Mouse (Mus musculus) midbrain, embryonic 12.5 days (tissue): ENCODE data around the gene Lgals9. TPM values are rescaled to one million over a fixed set of nuclear protein-coding genes. Genes with fewer than 3 reads are reported as not detected.

Experiments
- ATAC-seq: fragments of 200-750 bp; cut with Nextera tagmentation; 2 replicates; pipeline ENCODE4 v1.8.0; 2017; ENCODE audit warnings: low read depth, moderate TSS enrichment, moderate library complexity; ENCODE audit not compliant: low FRiP score
- H3K27ac ChIP-seq: fragments of 300-500 bp; sonication (generic); replicated peaks from 2 replicates; pipeline ENCODE4 v1.5.1; 2016; ENCODE audit warnings: mild to moderate bottlenecking
- H3K27me3 ChIP-seq: fragments of 300-500 bp; sonication (generic); 2 replicates; pipeline ENCODE4 v1.6.1; 2016; ENCODE audit warnings: mild to moderate bottlenecking
- H3K36me3 ChIP-seq: fragments of 300-500 bp; sonication (generic); 2 replicates; pipeline ENCODE4 v1.6.1; 2016
- H3K4me1 ChIP-seq: fragments of 300-500 bp; sonication (generic); 2 replicates; pipeline ENCODE4 v1.6.1; 2016
- H3K4me2 ChIP-seq: fragments of 300-500 bp; sonication (generic); replicated peaks from 2 replicates; pipeline ENCODE4 v1.6.1; 2016; ENCODE audit warnings: mild to moderate bottlenecking, moderate library complexity
- H3K4me3 ChIP-seq: fragments of 300-500 bp; sonication (generic); 2 replicates; pipeline ENCODE4 v1.5.1; 2016; ENCODE audit warnings: mild to moderate bottlenecking
- H3K9ac ChIP-seq: fragments of 300-500 bp; sonication (generic); replicated peaks from 2 replicates; pipeline ENCODE4 v1.6.1; 2016; ENCODE audit warnings: mild to moderate bottlenecking, moderate library complexity
- H3K9me3 ChIP-seq: fragments of 300-500 bp; sonication (generic); 2 replicates; pipeline ENCODE4 v1.6.1; 2016; ENCODE audit warnings: mild to moderate bottlenecking
- WGBS: fragments of 180-500 bp; shearing (Covaris S2); methylation state at CpG from one replicate; pipeline ENCODE4 v1.1.7; 2016; 5-methylcytosine and 5-hydroxymethylcytosine counted together
- polyA plus RNA-seq: library from polyadenylated mRNA; unstranded; fragments of >200 nt; fragmentation: Nextera tagmentation; extraction: Ambion mirVana; gene quantifications from 2 replicates; pipeline ENCODE4 v1.2.1, GENCODE M21; 2016

Gene Lgals9
- polyA plus RNA-seq, 1 experiment from 2014 or later, result 8.2 TPM

DNA sequence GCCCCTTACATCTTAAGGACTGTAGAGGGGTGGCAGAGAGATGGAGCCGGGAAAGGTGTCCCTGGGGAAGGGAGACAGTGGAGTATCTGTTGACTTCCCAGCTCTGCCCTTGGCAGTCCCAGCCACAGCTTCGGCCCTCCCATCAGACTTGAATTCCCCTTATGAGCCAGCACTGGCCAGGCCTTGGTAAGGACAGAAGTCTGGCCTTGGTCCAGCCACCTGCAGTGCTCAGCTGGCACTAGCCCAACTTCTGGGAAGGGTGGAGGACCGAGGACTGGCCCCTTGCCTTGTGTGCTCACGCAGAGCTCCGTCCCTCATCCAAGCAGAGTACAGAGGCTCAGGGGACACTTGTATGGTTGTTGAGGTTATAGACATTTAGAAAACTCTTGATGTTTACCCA is 55.4 kb downstream of the Lgals9 start:
- no peak overlapping the region for H3K27ac ChIP-seq
- H3K4me1 ChIP-seq, result peaks cover 13% of the 10 kb centered on the region
- peaks cover 32% of the 10 kb centered on the region for H3K27me3 ChIP-seq
- H3K4me2 ChIP-seq, result no peak overlapping the region
- WGBS, result 89% methylated on average over 5 of the region's 5 CpGs
- ATAC-seq, result no peak
- no peak overlapping the region for H3K9ac ChIP-seq
- no peak overlapping the region for H3K4me3 ChIP-seq
- H3K36me3 ChIP-seq, result no peaks in the 10 kb centered on the region
- H3K9me3 ChIP-seq, result no peaks in the 10 kb centered on the region

DNA sequence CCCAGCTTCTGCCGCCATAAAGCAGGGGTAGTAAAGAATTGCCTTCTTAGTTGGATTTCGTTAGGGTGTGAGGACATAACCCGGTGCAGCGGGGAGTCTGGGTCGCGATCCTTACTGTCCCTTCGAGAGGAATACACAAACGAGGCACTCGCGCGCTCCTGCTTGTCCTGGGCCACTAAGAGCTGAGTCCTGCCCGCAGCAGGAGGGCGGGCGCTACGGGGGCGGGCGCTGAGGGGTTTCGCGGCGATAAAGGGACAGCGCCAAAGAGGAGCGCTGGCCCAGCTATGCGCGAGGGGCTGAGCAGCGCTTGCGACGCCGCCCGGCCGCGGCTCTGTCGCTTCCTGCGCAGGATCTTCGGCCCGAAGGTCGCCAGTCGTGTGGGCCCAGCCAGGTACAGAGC is 59.8 kb downstream of the Lgals9 start:
- Histone ChIP-seq H3K27me3 (peaks cover 46% of the 10 kb centered on the region), H3K4me2 (peak overlapping the region; percentile 64), H3K36me3 (no peaks in the 10 kb centered on the region), H3K4me1 (peaks cover 13% of the 10 kb centered on the region), H3K9me3 (no peaks in the 10 kb centered on the region), H3K4me3 (peak overlapping the region; percentile 40), H3K9ac (peak overlapping the region; percentile 46), H3K27ac (no peak overlapping the region)
- under 1% methylated on average over 36 of the region's 37 CpGs for WGBS
- no peak for ATAC-seq

DNA sequence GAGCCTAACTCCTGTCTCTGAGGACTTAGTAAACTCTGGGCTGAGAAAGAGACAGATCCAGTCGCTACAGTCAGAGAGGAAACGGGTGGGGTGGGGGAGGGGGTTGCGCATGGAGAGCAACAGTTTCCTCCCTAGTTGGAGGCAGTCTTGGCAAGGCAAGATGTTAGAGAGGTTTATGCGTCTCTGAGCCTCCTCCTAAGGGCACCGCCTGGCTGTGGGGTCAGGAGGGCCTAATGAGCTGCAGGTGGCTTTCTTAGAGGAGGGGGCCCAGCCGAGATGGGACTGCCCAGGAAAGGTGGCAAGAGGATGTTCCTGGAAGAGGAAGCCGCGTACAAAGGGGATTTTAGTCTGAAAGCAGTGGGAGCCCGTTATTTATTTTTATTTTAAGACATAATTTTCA is 60.6 kb downstream of the Lgals9 start:
- Histone ChIP-seq H3K36me3 (no peaks in the 10 kb centered on the region), H3K27ac (no peak overlapping the region), H3K27me3 (peaks cover 46% of the 10 kb centered on the region), H3K4me2 (no peak overlapping the region), H3K9me3 (no peaks in the 10 kb centered on the region), H3K4me3 (no peak overlapping the region), H3K4me1 (peaks cover 13% of the 10 kb centered on the region), H3K9ac (no peak overlapping the region)
- no peak for ATAC-seq
- WGBS, result 10% methylated on average over 9 of the region's 9 CpGs

DNA sequence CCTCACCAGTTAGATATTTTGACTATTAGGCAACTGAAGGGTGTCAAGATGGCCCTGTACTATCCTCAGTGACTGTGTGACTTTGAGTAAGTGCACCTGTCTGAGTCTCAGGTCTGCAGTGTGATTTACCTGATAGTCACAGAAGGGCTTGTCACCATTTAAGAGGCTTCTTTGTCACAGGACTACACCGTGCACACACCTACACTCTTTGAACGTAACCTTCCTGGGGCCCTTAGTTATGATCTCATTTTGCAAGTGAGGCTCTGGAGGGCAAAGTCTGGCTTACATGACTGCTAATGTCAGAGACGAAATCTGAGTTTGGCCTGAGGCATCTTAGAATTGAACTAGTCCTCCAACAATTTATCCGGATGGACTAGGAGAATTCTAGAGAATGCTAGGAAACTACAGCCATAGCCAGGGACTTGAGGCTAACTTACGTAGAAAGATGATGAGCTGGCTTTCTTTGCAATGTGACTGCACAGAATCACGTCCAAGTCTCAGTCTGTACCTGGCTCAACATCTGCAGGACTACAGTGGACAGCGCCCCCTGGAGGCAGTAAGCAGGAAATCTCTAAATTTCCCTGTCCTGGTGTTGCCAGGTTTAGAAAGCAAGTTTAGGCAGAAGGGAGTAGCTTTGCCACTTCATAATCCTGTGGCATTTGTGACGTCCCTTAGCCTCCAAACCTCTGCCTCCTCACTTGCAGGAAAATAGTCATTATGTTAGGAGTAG is 61.9 kb downstream of the Lgals9 start:
- peaks cover 13% of the 10 kb centered on the region for H3K4me1 ChIP-seq
- peaks cover 42% of the 10 kb centered on the region for H3K27me3 ChIP-seq
- H3K9ac ChIP-seq, result no peak overlapping the region
- WGBS, result 39% methylated on average over 8 of the region's 8 CpGs
- H3K4me2 ChIP-seq, result no peak overlapping the region
- no peak for ATAC-seq
- no peaks in the 10 kb centered on the region for H3K36me3 ChIP-seq
- H3K4me3 ChIP-seq, result no peak overlapping the region
- H3K9me3 ChIP-seq, result no peaks in the 10 kb centered on the region
- no peak overlapping the region for H3K27ac ChIP-seq

DNA sequence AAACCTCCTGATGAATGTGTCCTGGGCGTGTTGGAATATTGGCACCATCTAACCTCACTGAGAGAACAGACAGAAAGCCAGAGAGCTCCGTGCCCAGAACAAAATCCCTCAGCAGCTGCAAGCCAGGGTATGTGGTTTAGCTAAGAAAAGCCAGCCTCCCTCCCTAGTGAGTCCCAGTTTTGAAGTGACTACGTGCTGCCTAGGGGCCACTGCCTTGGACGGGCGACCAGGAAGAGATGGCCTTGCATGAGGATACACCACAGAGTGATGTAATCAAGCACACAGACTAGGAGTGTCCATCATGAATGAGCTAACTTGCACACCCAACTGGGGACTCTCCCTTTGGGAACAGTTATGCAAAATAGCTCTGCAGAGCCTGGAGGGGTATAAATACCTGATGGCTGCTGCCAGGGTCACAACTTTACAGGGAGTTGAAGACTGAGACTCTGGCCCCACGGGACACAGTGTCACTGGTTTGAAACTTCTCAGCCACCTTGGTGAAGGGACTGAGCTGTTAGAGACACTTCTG is 64.3 kb downstream of the Lgals9 start, which contains the start of gene Nos2:
TSS of gene Nos2 (plus strand) at position 377 of the 529 bp plus-strand sequence.
- Histone ChIP-seq H3K9me3 (no peaks in the 10 kb centered on the region), H3K27ac (no peak within 1 kb of the TSS), H3K9ac (no peak within 1 kb of the TSS), H3K4me2 (no peak within 1 kb of the TSS), H3K36me3 (no peaks in the 10 kb centered on the region), H3K27me3 (peaks cover 25% of the 10 kb centered on the region), H3K4me3 (no peak within 1 kb of the TSS), H3K4me1 (peaks cover 11% of the 10 kb centered on the region)
- 61% methylated on average over 6 of the region's 6 CpGs for WGBS
- ATAC-seq, result no peak

DNA sequence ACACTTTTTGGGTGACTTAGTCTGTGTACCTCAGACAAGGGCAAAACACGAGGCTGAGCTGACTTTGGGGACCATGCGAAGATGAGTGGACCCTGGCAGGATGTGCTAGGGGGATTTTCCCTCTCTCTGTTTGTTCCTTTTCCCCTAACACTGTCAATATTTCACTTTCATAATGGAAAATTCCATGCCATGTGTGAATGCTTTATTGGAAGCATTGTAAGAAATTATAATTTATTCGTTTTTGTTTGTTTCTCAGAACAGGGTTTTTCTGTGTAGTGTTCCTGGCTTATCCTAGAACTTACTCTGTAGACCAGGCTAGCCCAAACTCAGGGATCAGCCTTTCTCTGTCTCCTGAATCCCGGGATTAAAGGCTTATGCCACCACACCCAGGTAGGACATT is 65.0 kb downstream of the Lgals9 start:
- Histone ChIP-seq H3K9me3 (no peaks in the 10 kb centered on the region), H3K27ac (no peak overlapping the region), H3K9ac (no peak overlapping the region), H3K36me3 (no peaks in the 10 kb centered on the region), H3K27me3 (peaks cover 18% of the 10 kb centered on the region), H3K4me3 (no peak overlapping the region), H3K4me1 (peaks cover 4% of the 10 kb centered on the region; the same call in 1 of the 2 replicates), H3K4me2 (no peak overlapping the region)
- ATAC-seq, result no peak
- 70% methylated on average over 4 of the region's 4 CpGs for WGBS

DNA sequence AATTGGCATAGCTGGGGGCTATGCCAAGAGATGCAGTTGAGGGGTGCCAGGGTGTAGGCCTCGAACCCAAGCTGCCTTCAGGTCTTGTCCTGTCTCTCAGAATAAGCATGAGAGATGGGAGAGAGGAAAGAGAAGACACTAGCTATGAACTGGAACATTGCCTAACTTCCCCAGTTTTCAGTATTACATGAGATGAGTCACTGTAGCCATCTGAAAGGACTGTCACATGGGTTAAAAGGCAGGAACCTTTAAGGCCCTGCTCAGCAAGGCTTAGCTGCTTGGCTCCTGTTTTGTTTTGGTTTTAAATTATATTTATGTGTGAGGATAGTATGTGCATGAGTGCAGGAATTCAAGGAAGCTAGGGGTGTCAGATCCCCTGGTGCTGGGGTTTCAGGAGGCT is 68.3 kb downstream of the Lgals9 start:
- WGBS, result 95% methylated on average over 1 of the region's 1 CpGs
- H3K4me3 ChIP-seq, result no peak overlapping the region
- no peak overlapping the region for H3K27ac ChIP-seq
- no peak for ATAC-seq
- no peaks in the 10 kb centered on the region for H3K4me1 ChIP-seq
- no peaks in the 10 kb centered on the region for H3K9me3 ChIP-seq
- no peak overlapping the region for H3K4me2 ChIP-seq
- no peaks in the 10 kb centered on the region for H3K36me3 ChIP-seq
- no peaks in the 10 kb centered on the region for H3K27me3 ChIP-seq
- no peak overlapping the region for H3K9ac ChIP-seq

DNA sequence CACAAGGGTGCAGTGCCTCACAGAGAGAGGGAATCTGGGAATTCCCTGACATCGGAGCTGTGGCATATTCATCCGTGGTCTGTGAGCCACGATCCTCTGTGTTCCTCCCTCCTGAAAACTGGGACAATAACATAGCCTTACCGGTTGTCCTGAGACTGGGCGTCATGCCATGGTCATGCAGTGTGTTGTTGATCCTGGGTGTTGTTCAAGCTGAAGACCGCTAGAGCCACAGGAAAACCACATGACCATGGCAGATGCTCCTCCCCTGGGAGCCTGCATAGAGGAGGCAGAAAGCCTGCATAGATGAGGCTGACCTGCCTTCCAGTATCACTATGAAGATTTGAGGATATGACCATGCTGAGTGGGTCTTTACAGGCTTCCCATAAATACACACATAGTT is 69.3 kb downstream of the Lgals9 start:
- no peak overlapping the region for H3K4me2 ChIP-seq
- H3K36me3 ChIP-seq, result no peaks in the 10 kb centered on the region
- no peak overlapping the region for H3K9ac ChIP-seq
- no peak overlapping the region for H3K4me3 ChIP-seq
- no peak for ATAC-seq
- H3K4me1 ChIP-seq, result no peaks in the 10 kb centered on the region
- 86% methylated on average over 6 of the region's 6 CpGs for WGBS
- H3K27ac ChIP-seq, result no peak overlapping the region
- H3K9me3 ChIP-seq, result no peaks in the 10 kb centered on the region
- no peaks in the 10 kb centered on the region for H3K27me3 ChIP-seq

Other genes with a start within 250 kb of the Lgals9 start
- gene Ccnq, start 233.2 kb downstream of the Lgals9 start, polyA plus RNA-seq, result 31.0 and 35.6 TPM in 2 replicates
- 17.0 and 17.3 TPM in 2 replicates for gene Lyrm9, start 158.4 kb downstream of the Lgals9 start, polyA plus RNA-seq
- 0.85 and 0.93 TPM in 2 replicates for gene Nos2, start 64.2 kb downstream of the Lgals9 start, polyA plus RNA-seq
- 3.7 and 4.3 TPM in 2 replicates for gene Ksr1, start 161.5 kb upstream of the Lgals9 start, polyA plus RNA-seq